Mouse (Mus musculus) brain, embryonic 18.5 days (tissue): ENCODE results near the gene Il2rg.

Experiments
- DNase-seq: peaks from one replicate; pipeline ENCODE4 v3.0.0-alpha.2; 2012; ENCODE audit warnings: low read depth, low spot score

Gene Il2rg

DNA sequence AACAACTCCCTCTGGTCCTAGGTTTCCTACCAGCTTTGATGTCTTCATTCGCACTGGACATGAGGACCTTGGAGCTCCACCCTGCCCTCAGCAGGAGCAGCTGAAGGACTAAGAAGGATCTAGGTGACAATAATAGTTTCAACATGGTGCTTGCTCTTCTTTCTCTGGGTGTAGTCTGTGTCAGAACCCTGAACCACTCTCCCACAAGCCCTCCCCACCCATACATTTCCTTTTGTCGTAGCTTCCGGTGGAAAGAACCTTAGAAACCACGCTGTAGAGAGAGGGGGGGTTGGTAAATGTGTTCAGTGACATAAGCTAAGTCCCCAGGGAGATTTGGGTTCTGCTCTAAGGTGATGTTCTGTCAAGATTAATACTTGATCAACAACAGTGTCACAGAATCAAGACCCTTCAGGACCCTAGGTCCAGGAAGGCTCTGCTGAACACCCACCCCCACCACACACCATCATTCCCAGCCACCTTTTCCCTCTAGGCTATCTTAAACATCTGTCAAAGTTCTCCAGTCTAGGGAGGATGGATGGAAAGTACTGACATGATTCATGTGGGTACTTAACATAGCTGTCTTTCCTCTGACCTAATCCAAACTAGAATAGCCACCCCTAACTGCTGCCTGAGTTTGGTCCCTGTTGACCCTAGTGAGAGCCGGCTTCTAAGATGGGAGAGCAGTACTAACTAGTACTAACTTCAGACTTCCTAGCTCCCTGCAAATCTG is at the start of gene Il2rg:
TSS of gene Il2rg (minus strand) at position 231 of the 730 bp plus-strand sequence.
- no peak for DNase-seq

DNA sequence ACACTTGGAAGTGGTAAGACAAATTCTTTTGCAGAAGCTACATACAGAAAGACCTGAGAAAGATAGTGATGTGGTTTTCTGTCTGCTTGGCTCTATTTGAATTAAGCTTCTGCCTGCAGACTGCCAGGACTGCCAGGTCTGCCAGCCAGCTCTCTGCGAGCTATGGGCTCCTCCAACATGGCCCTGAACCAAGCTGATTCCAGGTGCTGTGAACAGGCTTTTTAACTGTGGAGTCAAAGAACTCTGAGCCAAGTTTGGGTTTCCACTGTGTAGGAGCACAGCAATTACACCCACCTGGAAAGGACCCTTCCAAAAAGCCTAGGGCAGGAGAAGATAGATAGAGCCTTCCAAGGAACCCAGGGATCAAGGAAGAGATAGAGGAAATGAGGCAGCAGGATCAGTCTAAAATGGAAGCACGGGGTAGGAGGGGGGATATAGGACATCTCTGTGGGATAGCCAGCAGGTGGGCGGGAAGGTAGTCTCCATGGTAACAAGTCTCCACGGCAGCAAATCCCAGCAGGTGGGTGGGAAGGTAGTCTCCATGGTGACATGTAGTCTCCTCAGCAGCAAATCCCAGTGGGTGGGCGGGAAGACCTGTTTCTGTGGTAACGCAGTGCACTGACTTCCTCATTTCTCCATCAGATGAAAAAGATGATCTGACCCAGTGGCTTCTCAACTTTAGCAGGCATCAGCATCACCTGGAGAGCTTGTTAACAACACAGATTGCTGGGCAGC is 45.7 kb upstream of the Il2rg start:
- peak; percentile 42 for DNase-seq

DNA sequence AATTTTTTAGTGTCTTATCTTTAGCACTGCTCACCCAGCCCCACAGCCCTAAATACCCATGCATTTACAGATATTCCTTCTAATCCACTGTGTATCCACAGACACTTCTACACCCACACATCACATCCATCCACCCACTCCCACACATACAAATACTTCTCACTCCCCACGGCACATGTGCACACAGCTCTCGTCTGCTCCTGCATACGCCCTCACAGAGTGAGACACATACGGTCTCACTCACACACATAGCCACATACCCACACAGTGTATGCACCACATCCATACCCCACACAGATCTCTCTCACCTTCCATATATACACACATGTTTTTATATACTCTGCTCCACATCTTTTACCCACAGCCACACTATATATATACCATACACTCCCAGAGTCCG is 41.2 kb upstream of the Il2rg start:
- no peak for DNase-seq

DNA sequence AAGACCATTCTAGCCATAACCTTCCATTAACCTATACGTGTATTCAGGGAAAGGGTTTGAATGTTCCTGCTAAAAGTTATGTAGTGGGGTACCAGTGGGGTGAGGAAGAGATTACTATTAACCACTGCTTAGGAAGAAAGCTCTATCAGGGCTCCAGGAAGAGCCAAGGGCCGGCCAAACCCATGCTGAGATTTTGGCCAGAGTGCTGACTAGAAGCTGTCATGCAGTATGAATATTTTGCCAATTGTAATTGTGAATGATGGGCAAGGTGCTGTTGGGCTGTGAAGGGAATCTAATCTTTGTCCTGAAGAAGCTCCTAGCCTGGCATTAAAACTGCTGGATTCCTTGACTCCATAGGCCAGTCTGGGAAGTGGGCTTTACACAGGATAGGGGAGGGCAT is 36.6 kb upstream of the Il2rg start:
- no peak for DNase-seq

DNA sequence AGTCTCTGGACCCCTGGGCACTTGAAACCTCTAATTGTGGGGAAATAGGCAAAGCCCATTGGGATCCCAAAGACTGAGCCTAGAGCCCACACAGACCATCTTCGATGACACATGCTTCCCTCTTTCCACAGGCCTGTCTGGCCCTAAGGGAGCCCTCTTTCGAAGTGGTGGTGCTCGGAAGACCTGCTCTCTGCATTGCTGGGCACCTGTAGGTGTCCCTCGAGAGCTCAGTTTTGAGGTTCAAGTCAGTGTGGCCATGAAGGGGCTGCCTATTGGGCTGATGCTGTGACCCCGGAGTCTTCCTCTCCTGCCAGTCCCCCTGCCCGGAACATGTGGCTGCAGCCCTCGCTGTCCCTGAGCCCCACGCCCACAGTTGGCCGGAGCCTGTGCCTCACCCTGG is 33.6 kb upstream of the Il2rg start:
- DNase-seq: no peak

DNA sequence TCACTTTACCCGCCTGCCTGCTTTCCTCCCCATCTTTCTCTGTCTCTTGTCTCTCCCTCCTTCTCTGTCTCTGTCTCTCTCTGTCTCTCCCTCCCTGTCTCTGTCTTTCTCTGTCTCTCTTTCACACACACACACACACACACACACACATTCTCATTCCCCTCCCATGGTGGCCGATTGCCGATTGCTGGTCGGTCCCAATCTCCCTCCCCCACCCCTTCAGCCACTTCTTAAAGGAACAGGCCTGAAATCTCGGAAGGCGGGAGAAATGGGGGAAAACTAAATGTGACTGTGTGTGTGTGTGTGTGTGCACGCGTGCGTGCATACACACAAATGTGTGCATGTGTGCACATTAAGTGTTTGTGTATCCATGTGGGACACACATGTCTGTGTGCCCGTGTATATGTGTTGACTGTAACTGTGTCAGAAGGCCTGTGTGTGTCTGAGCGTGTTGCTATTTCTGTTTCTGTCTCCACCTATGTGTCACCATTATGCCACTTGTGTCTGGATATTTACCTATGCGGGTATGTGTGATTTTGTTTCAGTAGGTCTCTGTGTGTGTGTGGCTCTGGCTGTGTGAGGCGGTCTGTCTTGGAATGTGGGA is 32.5 kb upstream of the Il2rg start:
- peak; percentile 18 for DNase-seq

DNA sequence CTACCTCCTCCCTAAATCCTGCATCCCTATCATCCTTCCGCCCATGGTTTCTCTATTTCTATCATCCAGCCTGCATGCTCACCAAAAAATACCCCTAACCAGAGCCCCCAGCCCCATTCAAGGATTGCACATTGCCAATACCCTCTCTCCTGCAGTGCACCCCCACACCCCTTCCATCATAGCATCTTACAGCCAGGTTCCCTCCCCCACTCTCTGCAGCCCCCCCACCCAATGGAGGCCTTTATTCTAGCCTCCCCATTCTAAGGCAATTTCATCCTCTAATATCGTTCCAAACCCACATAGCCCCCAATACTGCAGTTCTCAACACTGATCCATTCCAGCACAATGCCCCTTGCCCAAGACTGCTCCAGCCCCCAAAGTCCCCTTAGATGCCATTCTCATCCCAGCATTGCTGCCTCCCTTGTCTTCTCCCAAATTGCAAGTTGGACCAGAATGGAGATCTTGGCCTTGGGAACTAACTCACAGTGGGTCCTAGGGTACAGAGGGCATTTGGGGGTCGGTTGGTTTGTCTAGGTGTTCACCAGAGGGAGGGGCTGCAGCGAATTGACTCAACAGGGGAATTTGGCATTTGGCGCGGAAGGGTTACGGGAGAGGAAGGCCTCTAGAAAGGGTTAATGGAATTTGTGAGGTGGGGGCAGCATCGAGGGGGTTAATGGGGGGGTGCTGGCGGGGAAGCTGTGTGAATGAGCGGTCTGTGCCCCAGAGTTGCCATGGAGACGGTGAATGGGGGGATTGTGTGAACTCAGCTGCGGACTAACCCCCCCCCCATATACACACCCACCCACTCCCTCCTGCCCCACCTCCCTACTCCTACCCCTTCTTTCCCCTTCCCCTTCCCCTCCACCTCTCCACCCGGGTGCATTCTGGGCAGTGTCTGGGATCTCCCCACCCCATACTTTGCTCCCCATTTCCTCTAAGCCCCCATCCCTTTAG is 31.7 kb upstream of the Il2rg start:
- peak; percentile 59 for DNase-seq

DNA sequence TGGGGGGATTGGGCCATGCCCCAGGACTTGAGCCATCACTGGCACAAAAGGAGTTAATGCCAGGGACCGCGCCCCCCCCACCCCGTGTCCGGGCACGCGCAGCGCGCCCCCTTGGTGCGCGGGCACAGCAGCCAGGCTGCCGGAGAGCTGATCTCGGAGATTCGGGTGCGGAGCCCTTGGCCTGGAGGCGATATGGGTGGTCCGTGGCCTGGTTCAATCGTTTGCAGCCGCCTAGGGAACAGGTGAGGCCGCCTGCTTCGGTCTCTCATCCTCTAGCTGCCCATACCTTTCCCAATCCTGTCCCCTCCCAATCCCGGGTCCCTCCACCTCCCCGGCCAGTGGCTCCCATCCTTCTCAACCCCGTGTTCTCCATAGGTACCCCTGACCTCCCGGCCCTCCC is 31.0 kb upstream of the Il2rg start, which contains the start of gene Nlgn3:
TSS of gene Nlgn3 (plus strand) at position 114 of the 400 bp plus-strand sequence.
- DNase-seq: no peak

DNA sequence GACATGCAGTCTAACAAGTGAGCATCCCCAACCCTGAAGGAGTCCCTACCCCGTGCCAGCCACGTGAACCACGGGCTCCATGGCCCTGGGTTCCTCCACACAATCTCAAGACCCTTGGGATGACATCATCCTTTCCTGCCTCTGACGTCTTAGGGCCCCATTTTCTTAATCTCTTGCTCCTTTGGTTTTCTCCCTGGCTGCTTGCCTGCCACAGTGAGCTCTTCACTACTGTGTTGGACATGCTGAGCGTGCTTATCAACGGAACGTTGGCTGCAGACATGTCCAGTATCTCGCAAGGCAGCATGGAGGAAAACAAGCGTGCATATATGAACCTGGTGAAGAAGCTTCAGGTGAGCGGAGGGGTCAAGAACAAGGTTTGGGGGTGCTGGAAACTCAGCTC is 22.1 kb upstream of the Il2rg start:
- DNase-seq: no peak

DNA sequence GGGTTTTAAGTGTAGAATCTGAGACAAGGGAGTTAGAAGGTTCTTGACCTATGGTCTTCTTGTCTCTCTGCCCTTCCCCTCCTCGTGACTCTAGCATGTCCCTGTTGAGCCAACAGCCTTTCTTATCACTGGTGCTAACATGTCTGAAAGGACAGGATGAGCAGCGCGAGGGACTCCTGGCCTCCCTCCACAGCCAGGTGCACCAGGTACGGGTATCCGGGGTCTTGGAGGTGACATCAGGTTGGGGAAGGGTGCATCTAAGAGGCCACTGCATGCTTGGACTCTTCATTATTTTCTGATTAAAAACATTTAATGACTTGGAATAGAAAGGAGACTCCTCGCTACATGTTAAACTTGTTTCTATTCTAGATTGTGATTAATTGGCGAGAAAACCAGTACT is 21.0 kb upstream of the Il2rg start:
- DNase-seq: no peak

DNA sequence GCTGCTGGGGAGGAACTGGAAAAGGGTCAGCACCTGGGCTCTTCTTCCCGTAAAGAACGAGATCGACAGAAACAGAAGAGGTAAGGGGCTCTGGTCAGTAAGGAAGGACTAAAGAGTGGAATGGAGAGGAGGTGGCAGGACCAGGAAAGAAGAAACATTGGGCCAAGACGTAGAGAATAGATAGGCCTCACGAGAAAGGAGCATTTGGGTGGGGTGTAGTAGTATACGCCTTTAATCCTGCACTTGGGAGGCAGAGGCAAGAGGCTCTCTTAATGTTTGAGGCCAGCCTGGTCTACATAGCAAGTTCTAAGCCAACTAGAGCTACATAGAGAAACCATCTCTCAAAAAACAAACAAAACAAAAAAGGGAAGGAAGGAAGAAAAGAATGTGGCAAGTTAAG is 20.4 kb upstream of the Il2rg start:
- no peak for DNase-seq

DNA sequence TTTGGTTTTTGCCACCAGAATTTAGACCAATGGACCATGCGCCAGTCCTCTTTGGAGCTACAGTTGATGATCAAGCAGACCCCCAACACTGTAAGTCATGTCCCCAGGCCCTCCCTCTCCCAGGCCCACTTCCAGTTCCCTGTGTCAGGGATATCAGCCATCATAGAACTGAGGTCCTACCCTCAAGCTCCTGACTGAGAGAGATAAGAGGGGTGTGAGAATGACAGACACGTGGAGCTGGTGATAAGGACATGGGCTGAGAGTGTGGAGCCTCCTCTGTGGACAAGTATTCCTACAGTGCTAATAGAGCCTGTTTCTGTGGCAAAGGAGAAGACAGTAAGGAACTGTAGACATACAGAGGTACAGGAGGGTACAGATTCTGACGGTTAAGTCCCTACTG is 19.5 kb upstream of the Il2rg start:
- no peak for DNase-seq

DNA sequence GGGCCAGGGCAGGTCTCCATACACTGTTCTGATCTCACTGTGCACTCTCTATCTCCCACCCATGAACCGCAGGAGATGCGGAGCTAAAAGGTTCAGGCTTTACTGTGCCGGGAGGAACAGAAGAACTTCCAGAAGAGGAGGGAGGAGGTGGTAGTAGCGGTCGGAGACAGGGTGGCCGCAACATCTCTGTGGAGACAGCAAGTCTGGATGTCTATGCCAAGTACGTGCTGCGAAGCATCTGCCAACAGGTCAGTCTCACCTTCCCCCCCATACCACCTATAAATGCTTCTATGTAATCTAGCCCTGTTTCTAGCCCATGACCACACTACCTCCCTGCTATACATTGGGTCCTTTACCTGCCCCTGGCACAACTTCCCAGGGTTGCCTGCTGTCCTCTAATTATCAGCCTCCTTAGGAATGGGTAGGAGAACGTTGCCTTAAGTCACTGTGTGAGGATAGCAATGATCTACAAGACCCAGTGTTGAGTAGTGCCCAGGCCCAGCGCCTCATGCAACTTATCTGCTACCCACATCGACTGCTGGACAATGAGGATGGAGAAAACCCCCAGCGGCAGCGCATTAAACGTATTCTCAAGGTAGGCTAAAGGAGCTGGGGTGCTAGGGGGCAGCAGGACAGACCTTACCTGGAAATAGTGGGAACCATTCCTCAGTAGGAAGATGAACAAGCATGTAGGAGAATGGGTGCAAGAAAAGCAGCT is 18.1 kb upstream of the Il2rg start:
- no peak for DNase-seq

DNA sequence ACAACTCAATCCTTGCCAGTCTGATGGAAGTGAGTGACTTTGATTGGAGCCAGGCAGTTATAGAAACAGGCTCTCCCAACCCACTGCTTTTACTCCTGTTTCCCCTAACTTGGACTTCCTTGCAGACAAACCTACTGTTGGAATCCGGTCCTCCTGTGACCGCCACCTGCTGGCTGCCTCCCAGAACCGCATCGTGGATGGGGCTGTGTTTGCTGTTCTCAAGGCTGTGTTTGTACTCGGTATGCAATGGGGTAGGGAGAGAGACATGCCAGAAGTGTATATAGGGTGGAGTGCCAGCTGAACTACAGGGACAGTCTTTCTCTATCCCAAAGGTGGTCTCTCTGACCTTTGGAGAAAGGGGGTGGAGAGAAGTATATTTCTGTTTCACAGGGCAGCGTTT is 17.5 kb upstream of the Il2rg start:
- no peak for DNase-seq

DNA sequence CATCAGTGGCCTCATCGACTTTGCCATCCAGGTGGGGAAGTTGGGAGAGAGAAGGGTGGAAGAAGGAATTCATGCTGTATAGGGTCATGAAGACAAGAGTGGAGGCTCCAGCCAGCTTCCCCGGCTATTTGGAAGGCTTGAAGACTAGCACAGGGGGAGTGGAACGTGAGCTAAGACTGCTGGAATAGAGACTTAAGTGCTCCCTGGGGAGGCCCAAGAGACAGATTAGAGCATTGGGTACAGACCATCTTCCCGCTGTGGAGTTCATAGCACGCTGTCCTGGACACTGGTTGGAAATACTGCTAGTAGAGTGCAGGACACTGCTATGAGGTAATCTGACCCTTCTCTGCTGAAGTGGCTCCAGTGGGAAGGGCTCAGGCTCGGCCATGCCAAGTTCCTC is 14.8 kb upstream of the Il2rg start:
- no peak for DNase-seq

DNA sequence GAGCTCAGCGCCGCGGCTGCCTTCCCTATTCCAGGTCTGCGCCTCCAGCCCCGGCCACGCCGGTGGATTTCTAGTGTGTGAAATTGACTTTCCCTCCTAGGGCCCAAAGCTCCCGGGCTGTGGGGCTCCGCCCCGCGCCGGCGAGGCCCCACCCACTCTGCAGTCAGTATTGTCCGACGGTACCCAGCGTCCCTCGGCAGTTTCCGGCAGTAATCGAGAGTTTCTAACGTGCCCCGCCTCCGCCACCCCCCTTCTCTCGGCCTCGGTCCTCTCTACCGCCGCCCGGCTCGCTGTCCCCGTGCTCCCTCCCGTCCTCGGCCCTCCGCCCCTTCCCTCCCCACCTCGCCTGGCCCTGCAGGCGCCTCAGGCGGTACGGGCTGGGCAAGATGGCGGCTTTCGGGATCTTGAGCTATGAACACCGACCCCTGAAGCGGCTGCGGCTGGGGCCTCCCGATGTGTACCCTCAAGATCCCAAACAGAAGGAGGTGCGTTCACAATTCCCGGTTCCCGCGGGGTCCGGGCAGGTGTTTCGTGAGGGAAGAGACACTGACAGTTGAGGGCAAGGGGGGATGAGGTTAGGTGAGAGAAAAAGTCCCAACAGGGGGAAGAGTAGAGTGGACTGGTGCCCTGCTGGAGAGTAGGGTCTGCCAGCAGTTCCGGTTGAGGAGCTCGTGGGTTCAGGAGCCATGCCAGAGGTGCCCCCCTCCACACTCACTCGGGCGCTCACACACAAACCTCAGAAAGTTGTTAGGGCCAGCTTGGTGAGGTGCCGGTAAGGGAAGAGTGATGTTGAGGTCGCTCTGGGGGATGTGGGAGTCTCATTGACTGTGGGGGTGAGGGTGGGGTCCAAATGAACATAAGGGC is 6.1 kb upstream of the Il2rg start, which contains the start of gene Med12:
TSS of gene Med12 (plus strand) at position 156 of the 864 bp plus-strand sequence.
- DNase-seq: peak; percentile 57

DNA sequence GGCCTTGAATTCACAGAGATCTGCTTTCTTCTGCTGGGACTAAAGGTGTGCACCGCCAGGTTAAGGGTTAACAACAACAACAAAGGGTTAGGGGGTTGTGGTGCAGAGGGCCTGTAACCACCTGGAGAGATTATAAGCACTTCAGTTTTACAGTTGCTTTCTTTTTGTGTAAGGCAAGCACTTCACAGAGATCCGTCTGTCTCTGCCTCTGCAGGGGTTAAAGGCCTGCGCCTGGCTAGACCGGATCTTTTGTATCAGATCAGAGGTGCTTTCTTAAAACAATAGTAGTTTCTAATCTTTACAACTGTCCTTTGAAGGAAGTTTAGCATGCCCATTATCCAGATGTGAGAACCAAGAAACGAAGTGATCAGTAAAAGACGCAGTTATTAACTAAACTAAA is 5.4 kb upstream of the Il2rg start:
- DNase-seq: no peak

DNA sequence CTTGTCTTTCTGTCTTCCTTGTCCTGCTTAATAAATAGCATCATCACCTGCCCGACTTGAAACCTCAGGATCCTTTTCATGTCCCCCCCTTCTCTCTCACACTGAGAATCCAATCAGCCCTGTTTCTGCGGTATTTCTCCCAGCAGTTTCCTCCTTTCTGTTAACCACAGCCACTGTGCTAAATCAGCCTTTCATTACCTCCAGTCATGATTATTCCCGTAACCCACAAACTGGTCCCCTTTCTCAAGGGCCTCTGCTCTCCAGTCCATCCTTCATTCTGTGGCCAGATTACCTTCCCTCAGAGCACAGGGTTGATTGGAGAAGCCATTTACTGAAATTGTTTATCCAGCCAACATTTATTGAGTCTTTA is 685 bp upstream of the Il2rg start, which contains the start of gene Gm20489:
TSS of gene Gm20489 (minus strand) at position 269 of the 370 bp plus-strand sequence.
- no peak for DNase-seq

DNA sequence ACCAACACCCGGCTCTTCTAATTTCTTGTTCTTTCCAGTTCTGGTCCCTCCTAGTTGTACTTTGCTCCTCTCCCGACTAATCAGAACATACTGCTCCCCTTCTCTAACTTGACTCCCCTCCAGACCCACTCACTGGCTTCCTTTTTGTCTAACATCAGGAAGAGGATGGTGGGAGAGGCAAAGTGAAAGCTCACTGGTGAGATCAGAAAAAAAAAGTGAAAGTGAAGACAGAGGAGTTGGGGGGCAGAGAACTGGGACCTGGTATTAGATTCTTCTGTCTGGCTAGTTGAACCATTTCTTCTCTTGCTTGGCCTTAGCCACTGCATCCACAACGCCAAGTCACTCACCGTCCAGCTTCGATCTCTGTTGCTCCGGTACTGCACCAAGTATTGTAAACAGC is 1.4 kb downstream of the Il2rg start:
- DNase-seq: no peak

DNA sequence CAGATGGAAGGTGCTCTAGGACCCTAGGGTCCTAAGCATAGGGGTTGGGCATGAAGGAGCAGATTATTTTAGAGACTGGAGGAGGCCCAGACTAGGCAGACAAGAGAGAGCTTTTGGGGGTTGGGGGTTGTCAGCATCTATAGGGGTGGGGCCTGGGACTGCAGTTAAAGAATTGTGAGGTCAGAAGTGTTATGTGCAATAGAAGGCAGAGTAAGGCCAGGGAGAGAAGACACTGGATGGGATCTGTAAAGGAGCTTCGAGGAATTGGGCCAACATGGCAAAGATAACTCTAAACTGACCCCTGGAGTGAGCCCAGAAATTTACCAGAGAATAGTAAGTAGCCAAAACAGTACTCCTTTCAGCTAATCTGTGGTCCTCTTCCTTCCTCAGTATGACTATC is 4.2 kb downstream of the Il2rg start, which contains the start of gene Gm614:
TSS of gene Gm614 (minus strand) at position 101 of the 400 bp plus-strand sequence.
- no peak for DNase-seq
